Mouse (Mus musculus) hindbrain, embryonic 16.5 days (tissue): ENCODE measurements around the gene BC061212. TPM values are rescaled to one million over a fixed set of nuclear protein-coding genes. Genes with fewer than 3 reads are reported as not detected.
"Not testable (repeated sequence)": the region's sequence is repeated elsewhere in the genome, so short reads cannot be mapped to it uniquely, and the experiment has no call there.

Experiments
- ATAC-seq: fragments of 200-750 bp; cut with Nextera tagmentation; 2 replicates; pipeline ENCODE4 v1.8.0; 2017; ENCODE audit warnings: moderate TSS enrichment, moderate library complexity
- H3K27ac ChIP-seq: fragments of 300-500 bp; sonication (generic); 2 replicates; pipeline ENCODE4 v1.5.1; 2014; ENCODE audit warnings: low read depth, mild to moderate bottlenecking, control low read depth, low read length, moderate library complexity
- H3K27me3 ChIP-seq: fragments of 300-500 bp; sonication (generic); replicated peaks from 2 replicates; pipeline ENCODE4 v1.6.1; 2014; ENCODE audit warnings: low read length; ENCODE audit not compliant: control insufficient read depth, insufficient read depth
- H3K36me3 ChIP-seq: fragments of 300-500 bp; sonication (generic); 2 replicates; pipeline ENCODE4 v1.6.1; 2014; ENCODE audit warnings: mild to moderate bottlenecking, low read length, moderate library complexity, mixed read lengths; ENCODE audit not compliant: control insufficient read depth, insufficient read depth
- H3K4me1 ChIP-seq: fragments of 300-500 bp; sonication (generic); 2 replicates; pipeline ENCODE4 v1.6.1; 2014; ENCODE audit warnings: low read depth, low read length; ENCODE audit not compliant: control insufficient read depth, insufficient read depth
- H3K4me2 ChIP-seq: fragments of 300-500 bp; sonication (generic); 2 replicates; pipeline ENCODE4 v1.6.1; 2014; ENCODE audit warnings: mild to moderate bottlenecking, low read length, control low read depth, moderate library complexity
- H3K4me3 ChIP-seq: fragments of 300-500 bp; sonication (generic); 2 replicates; pipeline ENCODE4 v1.5.1; 2014; ENCODE audit warnings: mild to moderate bottlenecking, low read length, control low read depth, moderate library complexity
- H3K9ac ChIP-seq: fragments of 300-500 bp; sonication (generic); 2 replicates; pipeline ENCODE4 v1.6.1; 2014; ENCODE audit warnings: low read depth, mild to moderate bottlenecking, control low read depth, low read length, moderate library complexity
- H3K9me3 ChIP-seq: fragments of 300-500 bp; sonication (generic); 2 replicates; pipeline ENCODE4 v1.6.1; 2014; ENCODE audit warnings: mild to moderate bottlenecking, low read length, moderate library complexity; ENCODE audit not compliant: control insufficient read depth
- whole genome bisulfite sequencing: fragments of 180-500 bp; shearing (Covaris S2); extraction: QIAGEN DNeasy Blood & Tissue Kit; methylation state at CpG from one replicate; pipeline ENCODE4 v1.1.7; 2014; 5-methylcytosine and 5-hydroxymethylcytosine counted together
- polyA plus RNA-seq: library from polyadenylated mRNA; unstranded; fragments of >200 nt; fragmentation: Nextera tagmentation; extraction: Ambion mirVana; gene quantifications from 2 replicates; pipeline ENCODE4 v1.2.1, GENCODE M21; 2015

BC061212 gene
- polyA plus RNA-seq: not detected in 2 replicates

- not testable (repeated sequence) for H3K27ac ChIP-seq, H3K36me3 ChIP-seq, H3K4me2 ChIP-seq, H3K9ac ChIP-seq, H3K4me3 ChIP-seq, H3K4me1 ChIP-seq, H3K9me3 ChIP-seq, ATAC-seq, H3K27me3 ChIP-seq
- WGBS: no CpG with 5 or more reads among the region's 1 CpGs
These were observed at the start of gene BC061212 for GRCm38 (mm10) chr5:94070445-94070844. BC061212 (minus strand) TSS chr5:94070545.

GRCm38 (mm10) chr5:94076085-94076484, 5.7 kb upstream of the BC061212 start, which contains the start of gene Gm6351:
Gm6351 (plus strand) TSS chr5:94076385.
- H3K27ac ChIP-seq, H3K4me3 ChIP-seq, H3K27me3 ChIP-seq, H3K9ac ChIP-seq, H3K4me2 ChIP-seq, H3K36me3 ChIP-seq, ATAC-seq, H3K9me3 ChIP-seq, H3K4me1 ChIP-seq: not testable (repeated sequence)
- WGBS: no CpG with 5 or more reads among the region's 3 CpGs

Other genes starting within 250 kb of the BC061212 start
- gene Gm7792, start 226.8 kb downstream of the BC061212 start, polyA plus RNA-seq: not detected in 2 replicates
- gene Gm16429, start 141.5 kb downstream of the BC061212 start, polyA plus RNA-seq: not detected in 2 replicates
- not detected in 2 replicates for gene Gm6351, start 5.8 kb upstream of the BC061212 start, polyA plus RNA-seq
- gene Gm3106, start 147.5 kb upstream of the BC061212 start, polyA plus RNA-seq: not detected in 2 replicates
- not detected in 2 replicates for gene A430089I19Rik, start 236.3 kb upstream of the BC061212 start, polyA plus RNA-seq
- gene Gm6502, start 243.9 kb upstream of the BC061212 start, polyA plus RNA-seq: not detected in 2 replicates